ENCODE assay signal across 16 mouse cellular contexts in genomic region chr6:84178776-84179405, GRCm38 (mm10).
DNase-seq lines count a peak whose midpoint lies in the region; ATAC-seq and TF ChIP-seq lines count a peak whose summit lies in the region.
"Had no signal": no experiment of that assay in that cellular context is flagged by ENCODE, and none has a peak within 500 bp of the region (broad histone marks: within the 10 kb centered on the region; RNA-seq: fewer than 3 reads in every experiment).

No protein-coding gene starts in this region.

- H3K9me3 ChIP-seq in limb, embryonic 10.5 days (replicated peaks): no peaks in the 10 kb centered on the region
- H3K9me3 ChIP-seq: embryonic facial prominence, embryonic 10.5 days; hindbrain, embryonic 10.5 days; liver, embryonic 13.5 days; neural tube, embryonic 12.5 days had no signal

- no peak for TF ChIP-seq POLR2A in thymus, adult 2 months (IDR thresholded peaks at IDR 0.05; ENCODE audit: control insufficient read depth, extremely low read depth, insufficient read depth, low read length, poor library complexity)
- no peak for TF ChIP-seq POLR2A in kidney, adult 2 months (IDR thresholded peaks at IDR 0.05; ENCODE audit: low read depth, low read length)

- TF ChIP-seq CTCF in thymus, adult 2 months (IDR thresholded peaks at IDR 0.05; ENCODE audit: borderline replicate concordance, control insufficient read depth, extremely low read depth, insufficient read depth, low read length, poor library complexity): no peak
- TF ChIP-seq CTCF in kidney, adult 2 months (conservative IDR thresholded peaks at IDR 0.05; ENCODE audit: insufficient read depth, insufficient read length, low read depth, low read length): no peak

- no peak overlapping the region for H3K27ac ChIP-seq in thymus, adult 2 months (ENCODE audit: control insufficient read depth, insufficient read depth, low read length)
- H3K27ac ChIP-seq in limb, embryonic 10.5 days: peak overlapping the region; percentile 54; the same call in 1 of the 2 replicates
- H3K27ac ChIP-seq in kidney, adult 2 months (ENCODE audit: insufficient read depth, low read depth, low read length): no peak overlapping the region
- H3K27ac ChIP-seq: embryonic facial prominence, embryonic 10.5 days; hindbrain, embryonic 10.5 days; liver, embryonic 13.5 days; neural tube, embryonic 12.5 days had no signal

- H3K4me1 ChIP-seq in thymus, adult 2 months (replicated peaks; ENCODE audit: control insufficient read depth, insufficient read depth, low read length): peaks cover 3% of the 10 kb centered on the region; the same call in 1 of the 2 replicates
- H3K4me1 ChIP-seq in limb, embryonic 10.5 days: peaks cover 8% of the 10 kb centered on the region
- H3K4me1 ChIP-seq in kidney, adult 2 months (ENCODE audit: control insufficient read depth, insufficient read depth, low read length): no peaks in the 10 kb centered on the region; the same call in 1 of the 2 replicates
- H3K4me1 ChIP-seq: liver, embryonic 13.5 days; neural tube, embryonic 12.5 days had no signal

- peak; percentile 61 to 71 for DNase-seq in cerebellum, postnatal 10 days
- no peak for DNase-seq in cerebellum, adult 9-10 months
- peak; percentile 21 for DNase-seq in thymus, adult 2 months
- DNase-seq in thymus, adult 18-20 months: no peak
- DNase-seq in limb, embryonic 10.5 days (ENCODE audit: low spot score): no peak
- DNase-seq in kidney, adult 2 months: no peak
- no peak for DNase-seq in right cerebral cortex, postnatal 14 days
- DNase-seq: cerebellum, adult 11 months; gastrocnemius, postnatal 36 days; liver, embryonic 13.5 days; lung, postnatal 4 days; midbrain, embryonic 14.5 days had no signal

- H3K27me3 ChIP-seq in thymus, adult 2 months (ENCODE audit: control insufficient read depth, insufficient read depth, low read length): no peaks in the 10 kb centered on the region
- H3K27me3 ChIP-seq in limb, embryonic 10.5 days (ENCODE audit: low read depth, poor library complexity, severe bottlenecking): no peaks in the 10 kb centered on the region
- no peaks in the 10 kb centered on the region for H3K27me3 ChIP-seq in kidney, adult 2 months (replicated peaks; ENCODE audit: control insufficient read depth, insufficient read depth, low read length)
- H3K27me3 ChIP-seq: liver, embryonic 13.5 days; neural tube, embryonic 12.5 days had no signal

- H3K4me3 ChIP-seq in thymus, adult 2 months (ENCODE audit: control insufficient read depth, insufficient read depth, low read length): no peak overlapping the region
- H3K4me3 ChIP-seq in limb, embryonic 10.5 days: no peak overlapping the region
- no peak overlapping the region for H3K4me3 ChIP-seq in kidney, adult 2 months (ENCODE audit: insufficient read depth, low read depth, low read length)
- H3K4me3 ChIP-seq: embryonic facial prominence, embryonic 10.5 days; hindbrain, embryonic 10.5 days; liver, embryonic 13.5 days; neural tube, embryonic 12.5 days had no signal

- 47% methylated on average over 5 of the region's 5 CpGs for WGBS in thymus, adult 2 months
- 75% methylated on average over 5 of the region's 5 CpGs for WGBS in limb, embryonic 10.5 days
- WGBS in kidney, adult 2 months: 65% methylated on average over 5 of the region's 5 CpGs

- H3K36me3 ChIP-seq in thymus, adult 2 months (ENCODE audit: control insufficient read depth, insufficient read depth, low read length): no peaks in the 10 kb centered on the region
- peaks cover 3% of the 10 kb centered on the region; the same call in 1 of the 2 replicates for H3K36me3 ChIP-seq in limb, embryonic 10.5 days
- H3K36me3 ChIP-seq in kidney, adult 2 months (ENCODE audit: control insufficient read depth, insufficient read depth, low read length): no peaks in the 10 kb centered on the region
- H3K36me3 ChIP-seq: embryonic facial prominence, embryonic 10.5 days; hindbrain, embryonic 10.5 days; liver, embryonic 13.5 days; neural tube, embryonic 12.5 days had no signal

- ATAC-seq in granulocyte monocyte progenitor cell, adult 5-6 weeks (replicated peaks; ENCODE audit: poor library complexity, severe bottlenecking): no peak

Comparison
In these comparisons a context has a peak if more than half of its experiments do, and no peak if none do; other contexts are left out.
1. DNase-seq: peak in cerebellum, postnatal 10 days (2 of 2) and thymus, adult 2 months (single experiment); none in cerebellum, adult 9-10 months (single experiment), thymus, adult 18-20 months (0 of 2), limb, embryonic 10.5 days (single experiment), kidney, adult 2 months (single experiment) and right cerebral cortex, postnatal 14 days (single experiment).